Mouse (Mus musculus) midbrain, embryonic 14.5 days (tissue): ENCODE data around the gene 4921536K21Rik. TPM values are rescaled to one million over a fixed set of nuclear protein-coding genes. Genes with fewer than 3 reads are reported as not detected.

Experiments used
- ATAC-seq: fragments of 200-750 bp; cut with Nextera tagmentation; 2 replicates; pipeline ENCODE4 v1.8.0; 2017; ENCODE audit warnings: moderate number of reproducible peaks, moderate library complexity; ENCODE audit not compliant: low FRiP score, low TSS enrichment
- DNase-seq: peaks from one replicate; pipeline ENCODE4 v3.0.0-alpha.2; 2015
- H3K27ac ChIP-seq: fragments of 300-500 bp; sonication (generic); replicated peaks from 2 replicates; pipeline ENCODE4 v1.5.1; 2014; ENCODE audit warnings: mild to moderate bottlenecking, low read depth, low read length, moderate library complexity
- H3K27me3 ChIP-seq: fragments of 300-500 bp; sonication (generic); 2 replicates; pipeline ENCODE4 v1.6.1; 2014; ENCODE audit warnings: low read length, control low read depth, mixed read lengths; ENCODE audit not compliant: control insufficient read depth, insufficient read depth
- H3K36me3 ChIP-seq: fragments of 300-500 bp; sonication (generic); 2 replicates; pipeline ENCODE4 v1.6.1; 2014; ENCODE audit warnings: low read length, control low read depth; ENCODE audit not compliant: control insufficient read depth, insufficient read depth
- H3K4me1 ChIP-seq: fragments of 300-500 bp; sonication (generic); 2 replicates; pipeline ENCODE4 v1.6.1; 2014; ENCODE audit warnings: mild to moderate bottlenecking, antibody characterized with exemption, low read length, control low read depth; ENCODE audit not compliant: control insufficient read depth, insufficient read depth
- H3K4me2 ChIP-seq: fragments of 300-500 bp; sonication (generic); 2 replicates; pipeline ENCODE4 v1.6.1; 2014; ENCODE audit warnings: mild to moderate bottlenecking, low read length, moderate library complexity
- H3K4me3 ChIP-seq: fragments of 300-500 bp; sonication (generic); replicated peaks from 2 replicates; pipeline ENCODE4 v1.5.1; 2014; ENCODE audit warnings: low read depth, low read length
- H3K9ac ChIP-seq: fragments of 300-500 bp; sonication (generic); replicated peaks from 2 replicates; pipeline ENCODE4 v1.6.1; 2014; ENCODE audit warnings: mild to moderate bottlenecking, low read length, moderate library complexity
- H3K9me3 ChIP-seq: fragments of 300-500 bp; sonication (generic); 2 replicates; pipeline ENCODE4 v1.6.1; 2016; ENCODE audit warnings: low read length, control low read depth, mixed read lengths; ENCODE audit not compliant: control insufficient read depth
- WGBS: fragments of 180-500 bp; shearing (Covaris S2); extraction: QIAGEN DNeasy Blood & Tissue Kit; methylation state at CpG from one replicate; pipeline ENCODE4 v1.1.7; 2014; 5-methylcytosine and 5-hydroxymethylcytosine counted together
- polyA plus RNA-seq: library from polyadenylated mRNA; unstranded; fragments of >200 nt; fragmentation: Nextera tagmentation; extraction: Ambion mirVana; gene quantifications from 2 replicates; pipeline ENCODE4 v1.2.1, GENCODE M21; 2014

4921536K21Rik gene
- polyA plus RNA-seq, 1 experiment from 2014 or later, result not detected

DNA sequence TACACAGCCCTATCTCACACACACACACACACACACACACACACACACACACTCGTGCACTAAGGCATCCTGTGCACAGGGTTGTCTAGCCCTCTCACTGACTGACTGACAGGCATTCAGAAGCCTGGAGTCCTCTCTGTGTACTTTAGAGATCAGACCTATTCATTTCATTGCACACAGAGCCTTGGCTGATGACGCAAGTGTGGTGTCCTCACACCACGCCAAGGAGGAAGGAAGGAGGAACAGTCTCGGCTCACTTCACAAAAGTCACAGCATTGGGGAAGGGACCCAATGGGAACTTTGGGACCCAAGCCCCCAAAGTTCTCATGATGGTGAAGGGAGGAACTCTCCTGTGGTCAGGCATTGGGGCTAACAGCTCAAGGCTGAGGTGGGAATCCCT is 35.1 kb upstream of the 4921536K21Rik start:
- 68% methylated on average over 4 of the region's 4 CpGs for WGBS
- ATAC-seq, result no peak

GRCm38 (mm10) chr11:3925916-3926315 is 31.0 kb upstream of the 4921536K21Rik start:
- Histone ChIP-seq H3K9me3 (no peaks in the 10 kb centered on the region), H3K4me2 (no peak overlapping the region), H3K27me3 (no peaks in the 10 kb centered on the region), H3K27ac (no peak overlapping the region), H3K9ac (no peak overlapping the region), H3K4me1 (peaks cover 1% of the 10 kb centered on the region; the same call in 1 of the 2 replicates), H3K36me3 (peaks cover 5% of the 10 kb centered on the region; the same call in 1 of the 2 replicates), H3K4me3 (no peak overlapping the region)
- 93% methylated on average over 10 of the region's 10 CpGs for WGBS
- ATAC-seq, result no peak
- DNase-seq, result no peak

More for the DNA sequence above, 35.1 kb upstream of the 4921536K21Rik start:
- DNase-seq, result no peak
- Histone ChIP-seq H3K9me3 (no peaks in the 10 kb centered on the region), H3K27ac (no peak overlapping the region), H3K4me1 (peaks cover 14% of the 10 kb centered on the region), H3K9ac (no peak overlapping the region), H3K36me3 (no peaks in the 10 kb centered on the region; the same call in 1 of the 2 replicates), H3K4me3 (no peak overlapping the region), H3K4me2 (no peak overlapping the region), H3K27me3 (no peaks in the 10 kb centered on the region)

DNA sequence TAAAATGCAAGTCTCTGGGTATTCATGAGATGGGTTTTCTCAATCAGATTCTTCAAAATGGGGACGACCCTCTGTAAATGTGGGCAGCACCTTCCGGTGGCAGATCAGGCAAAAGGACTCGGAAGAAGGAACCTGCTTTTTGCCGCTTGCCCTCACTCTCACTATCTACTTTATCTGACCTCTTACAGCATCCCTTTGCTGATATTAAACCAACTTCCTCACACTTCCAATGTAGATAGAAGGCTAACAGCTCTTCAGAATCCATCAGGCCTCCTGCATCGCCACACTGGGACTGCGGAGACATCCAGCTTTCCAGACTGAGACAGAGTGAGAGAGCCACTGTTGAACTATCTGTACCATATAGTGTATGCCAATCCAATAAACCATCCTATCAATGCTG is 27.8 kb upstream of the 4921536K21Rik start:
- Histone ChIP-seq H3K4me2 (no peak overlapping the region), H3K9ac (no peak overlapping the region), H3K36me3 (peaks cover 5% of the 10 kb centered on the region; the same call in 1 of the 2 replicates), H3K27ac (no peak overlapping the region), H3K4me1 (no peaks in the 10 kb centered on the region), H3K4me3 (no peak overlapping the region), H3K27me3 (no peaks in the 10 kb centered on the region), H3K9me3 (no peaks in the 10 kb centered on the region)
- 97% methylated on average over 6 of the region's 6 CpGs for WGBS
- ATAC-seq (no peak), DNase-seq (no peak)

GRCm38 (mm10) chr11:3922115-3922514 is 27.2 kb upstream of the 4921536K21Rik start:
- Histone ChIP-seq H3K4me1 (no peaks in the 10 kb centered on the region), H3K4me2 (no peak overlapping the region), H3K9ac (no peak overlapping the region), H3K4me3 (no peak overlapping the region), H3K27me3 (no peaks in the 10 kb centered on the region), H3K27ac (no peak overlapping the region), H3K9me3 (no peaks in the 10 kb centered on the region), H3K36me3 (peaks cover 5% of the 10 kb centered on the region; the same call in 1 of the 2 replicates)
- DNase-seq (no peak), ATAC-seq (no peak)
- 94% methylated on average over 9 of the region's 9 CpGs for WGBS

DNA sequence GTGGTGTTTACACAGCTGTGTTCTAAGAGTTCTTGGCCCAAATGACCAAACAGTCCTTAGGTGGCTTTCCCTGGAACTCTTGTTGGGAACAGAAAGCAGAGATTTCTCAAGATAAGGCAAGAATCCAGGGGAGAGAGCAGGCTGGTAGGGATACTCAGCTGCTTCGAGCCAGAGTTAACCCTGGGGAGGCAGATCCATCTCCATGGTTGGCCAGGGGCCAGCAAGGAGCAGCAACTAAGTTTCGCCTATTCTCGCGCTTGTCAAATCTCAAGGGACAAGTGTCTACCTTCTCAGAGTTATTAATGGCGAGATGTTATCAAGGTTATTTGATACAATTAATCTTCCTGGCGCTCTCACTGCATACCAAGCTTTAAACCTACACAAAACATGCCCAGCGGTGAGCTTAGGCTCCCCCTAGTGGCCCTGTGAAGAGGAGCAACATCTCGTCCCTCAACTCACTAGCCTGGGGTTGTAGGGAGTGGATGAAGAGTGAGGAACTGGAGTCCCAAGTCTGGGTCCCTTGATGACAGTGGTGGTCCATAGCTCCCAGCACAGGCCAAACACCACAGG is 26.5 kb upstream of the 4921536K21Rik start:
- Histone ChIP-seq H3K9me3 (no peaks in the 10 kb centered on the region), H3K27me3 (no peaks in the 10 kb centered on the region), H3K27ac (no peak overlapping the region), H3K4me3 (no peak overlapping the region), H3K4me2 (no peak overlapping the region), H3K4me1 (no peaks in the 10 kb centered on the region), H3K36me3 (peaks cover 5% of the 10 kb centered on the region; the same call in 1 of the 2 replicates), H3K9ac (no peak overlapping the region)
- peak; percentile 83 for DNase-seq
- ATAC-seq, result no peak
- WGBS, result 26% methylated on average over 8 of the region's 8 CpGs

GRCm38 (mm10) chr11:3920476-3920875 is 25.6 kb upstream of the 4921536K21Rik start:
- 89% methylated on average over 7 of the region's 7 CpGs for WGBS
- no peak for DNase-seq
- no peak for ATAC-seq

DNA sequence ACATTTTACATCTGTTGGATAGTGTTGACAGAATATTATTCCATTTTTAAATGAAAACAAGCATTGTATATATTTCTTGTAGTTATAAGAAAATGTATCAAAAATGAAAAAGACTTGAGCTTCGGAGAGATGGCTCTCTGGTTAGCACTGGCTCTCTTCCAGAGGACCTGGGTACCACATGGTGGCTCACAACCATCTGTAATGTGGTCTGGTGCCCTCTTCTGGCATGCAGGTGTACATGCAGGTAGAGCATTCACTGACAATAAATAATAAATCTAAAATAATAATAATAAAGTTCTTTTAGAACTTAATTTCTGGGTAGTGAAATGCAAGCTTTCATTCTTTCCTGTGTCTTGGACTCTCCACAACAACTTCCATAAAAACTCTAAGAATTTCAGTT is 23.8 kb upstream of the 4921536K21Rik start:
- DNase-seq (peak; percentile 54), ATAC-seq (no peak)
- Histone ChIP-seq H3K27me3 (no peaks in the 10 kb centered on the region), H3K36me3 (0 out of 2 replicates have a peak, but pooled peaks cover 5% of the 10 kb centered on the region), H3K9ac (no peak overlapping the region), H3K4me2 (no peak overlapping the region), H3K27ac (no peak overlapping the region), H3K9me3 (no peaks in the 10 kb centered on the region), H3K4me3 (no peak overlapping the region), H3K4me1 (no peaks in the 10 kb centered on the region)
- 65% methylated on average over 1 of the region's 1 CpGs for WGBS

More at GRCm38 (mm10) chr11:3920476-3920875, 25.6 kb upstream of the 4921536K21Rik start:
- Histone ChIP-seq H3K36me3 (peaks cover 5% of the 10 kb centered on the region; the same call in 1 of the 2 replicates), H3K9me3 (no peaks in the 10 kb centered on the region), H3K9ac (no peak overlapping the region), H3K4me1 (no peaks in the 10 kb centered on the region), H3K4me3 (no peak overlapping the region), H3K27ac (no peak overlapping the region), H3K4me2 (no peak overlapping the region), H3K27me3 (no peaks in the 10 kb centered on the region)

- H3K9ac ChIP-seq, result peak within 1 kb of the TSS; percentile 60
- peak; percentile 58; the same call in 1 of the 2 replicates for ATAC-seq
- peak within 1 kb of the TSS; percentile 74 for H3K27ac ChIP-seq
- H3K27me3 ChIP-seq, result 0 out of 2 replicates have a peak, but pooled peaks cover 4% of the 10 kb centered on the region
- peaks cover 33% of the 10 kb centered on the region for H3K4me1 ChIP-seq
- peak within 1 kb of the TSS; percentile 59 for H3K4me3 ChIP-seq
- no peaks in the 10 kb centered on the region for H3K9me3 ChIP-seq
- DNase-seq, result peak; percentile 93
- H3K4me2 ChIP-seq, result peak within 1 kb of the TSS; percentile 90
- under 1% methylated on average over 28 of the region's 28 CpGs for WGBS
- no peaks in the 10 kb centered on the region for H3K36me3 ChIP-seq
Observed at GRCm38 (mm10) chr11:3914109-3914840, 19.4 kb upstream of the 4921536K21Rik start, which contains the start of gene Slc35e4. Slc35e4 (minus strand) TSS chr11:3914664.
